Mouse (Mus musculus): ENCODE measurements at regions not wholly inside any gene's neighbourhood (a gene's known extent, or its start where the extent isn't known, plus 50 kb on each side); places are given as distances from the start of the nearest gene placed in this dataset.

DNA sequence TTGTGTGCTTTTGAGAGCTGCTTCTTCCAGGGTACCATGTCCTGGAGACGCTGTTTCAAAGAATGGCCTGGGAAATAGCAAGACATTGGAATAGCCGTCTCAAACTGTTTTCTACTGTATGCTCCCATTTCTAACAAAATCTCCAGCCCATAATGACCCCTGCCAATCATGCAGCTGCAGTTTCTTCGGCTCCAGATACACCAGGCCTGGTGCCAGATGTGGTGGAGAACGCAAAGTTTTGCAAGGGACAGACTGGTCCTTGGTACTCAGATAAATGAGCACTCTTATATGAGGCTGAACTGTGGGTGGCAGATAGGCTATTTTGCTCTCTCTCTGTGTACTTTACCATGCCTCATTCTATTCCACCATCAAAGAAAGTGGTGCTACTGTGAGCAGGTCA is 58.2 kb upstream of the Slc44a1 start:
- no peak for TF ChIP-seq NELFE (IDR thresholded peaks at IDR 0.05; ENCODE audit: low read depth, low read length)
- Histone ChIP-seq H3K79me2 (ENCODE audit: control insufficient read depth, insufficient read depth, low read length, poor library complexity) (no peaks in the 10 kb centered on the region), H3K4me1 (ENCODE audit: control insufficient read depth in 1 of 2, insufficient read depth in 2 of 2, low read length in 2 of 2) (peaks cover 9 to 15% of the 10 kb centered on the region in 2 experiments), H3K9me3 (replicated peaks; ENCODE audit: insufficient read depth, low read length) (no peaks in the 10 kb centered on the region), H3K27ac (ENCODE audit: control insufficient read depth, low read depth, low read length) (no peak overlapping the region), H3K9ac (ENCODE audit: control insufficient read depth, low read depth, low read length, poor library complexity, severe bottlenecking) (no peak overlapping the region), H3K27me3 (ENCODE audit: control insufficient read depth in 1 of 2, insufficient read depth in 2 of 2, low read length in 2 of 2) (no peaks in the 10 kb centered on the region), H3K4me3 (ENCODE audit: control insufficient read depth in 1 of 2, insufficient read depth in 1 of 2, low read depth in 2 of 2, low read length in 2 of 2) (no peak overlapping the region), H3K36me3 (ENCODE audit: control insufficient read depth in 1 of 2, insufficient read depth in 2 of 2, low read length in 2 of 2) (peaks cover 0 to 14% of the 10 kb centered on the region in 2 experiments; a peak in 2 of 4 replicates)
- DNase-seq (ENCODE audit: low read depth, low spot score): no peak

DNA sequence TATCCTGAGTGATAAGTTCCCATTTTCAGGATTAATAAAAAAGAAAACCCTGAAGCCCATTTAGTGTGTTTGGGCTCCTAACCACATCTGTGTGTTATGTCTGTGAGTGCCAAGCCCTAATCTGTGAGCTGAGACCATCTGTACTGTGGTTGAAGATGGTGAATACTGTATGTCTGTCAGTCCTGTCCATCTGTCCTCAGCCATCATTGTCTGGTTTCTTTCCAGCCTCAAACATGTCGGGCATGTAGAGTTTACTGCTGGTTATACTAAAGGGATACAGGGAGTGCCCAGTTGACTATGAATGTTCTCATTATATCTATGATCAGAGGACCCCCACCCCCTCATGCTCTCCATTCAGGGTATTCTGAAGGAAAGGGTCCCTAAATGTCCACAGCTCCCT is 60.4 kb upstream of the Slc44a1 start:
- no peak overlapping the region for H3K4me3 ChIP-seq (ENCODE audit: control insufficient read depth in 1 of 2, insufficient read depth in 1 of 2, low read depth in 2 of 2, low read length in 2 of 2)
- no peaks in the 10 kb centered on the region for H3K27me3 ChIP-seq (ENCODE audit: control insufficient read depth in 1 of 2, insufficient read depth in 2 of 2, low read length in 2 of 2)
- no peak overlapping the region for H3K9ac ChIP-seq (ENCODE audit: control insufficient read depth, low read depth, low read length, poor library complexity, severe bottlenecking)
- DNase-seq (ENCODE audit: low read depth, low spot score): no peak
- H3K4me1 ChIP-seq (ENCODE audit: control insufficient read depth in 1 of 2, insufficient read depth in 2 of 2, low read length in 2 of 2): peaks cover 0 to 2% of the 10 kb centered on the region in 2 experiments; a peak in 3 of 4 replicates
- H3K9me3 ChIP-seq (replicated peaks; ENCODE audit: insufficient read depth, low read length): no peaks in the 10 kb centered on the region
- no peak overlapping the region for H3K27ac ChIP-seq (ENCODE audit: control insufficient read depth, low read depth, low read length)
- peaks cover 0 to 1% of the 10 kb centered on the region in 2 experiments; a peak in 1 of 4 replicates for H3K36me3 ChIP-seq (ENCODE audit: control insufficient read depth in 1 of 2, insufficient read depth in 2 of 2, low read length in 2 of 2)
- TF ChIP-seq MXI1 (IDR thresholded peaks at IDR 0.05; ENCODE audit: low read depth, low read length) (no peak), POLR2A (IDR thresholded peaks at IDR 0.05; ENCODE audit: control insufficient read depth in 1 of 2, insufficient read depth in 1 of 2, low read depth in 1 of 2, low read length in 2 of 2, poor library complexity in 1 of 2) (no peak), EP300 (IDR thresholded peaks at IDR 0.05; ENCODE audit: low read depth in 1 of 2, low read length in 2 of 2) (no peak), E2F4 (IDR thresholded peaks at IDR 0.05; ENCODE audit: borderline replicate concordance, low read depth, low read length) (no peak), GATA1 (IDR thresholded peaks at IDR 0.05; ENCODE audit: low read depth, low read length) (no peak), ETS1 (IDR thresholded peaks at IDR 0.05; ENCODE audit: low read depth, low read length) (no peak), MAZ (IDR thresholded peaks at IDR 0.05; ENCODE audit: low read depth, low read length) (no peak), CTCF (IDR thresholded peaks at IDR 0.05 in 2 of 3, conservative IDR thresholded peaks at IDR 0.05 in 1 of 3; ENCODE audit: control insufficient read depth in 1 of 3, insufficient read depth in 1 of 3, low read depth in 2 of 3, low read length in 3 of 3, poor library complexity in 1 of 3, severe bottlenecking in 1 of 3) (no peak), ZMIZ1 (IDR thresholded peaks at IDR 0.05; ENCODE audit: low read depth, low read length) (no peak), NRF1 (IDR thresholded peaks at IDR 0.05; ENCODE audit: insufficient read depth, low read depth, low read length, poor library complexity, severe bottlenecking) (no peak), TAL1 (IDR thresholded peaks at IDR 0.05; ENCODE audit: low read length) (no peak), HCFC1 (IDR thresholded peaks at IDR 0.05; ENCODE audit: low read depth, low read length) (no peak), MEF2A (IDR thresholded peaks at IDR 0.05; ENCODE audit: extremely low read depth, insufficient replicate concordance, low read depth, low read length, poor library complexity, severe bottlenecking) (no peak), ELF1 (IDR thresholded peaks at IDR 0.05; ENCODE audit: low read depth, low read length) (no peak), POLR2AphosphoS2 (IDR thresholded peaks at IDR 0.05; ENCODE audit: low read length) (no peak), MAFK (IDR thresholded peaks at IDR 0.05; ENCODE audit: borderline replicate concordance, low read depth, low read length) (no peak)
- H3K79me2 ChIP-seq (ENCODE audit: control insufficient read depth, insufficient read depth, low read length, poor library complexity): no peaks in the 10 kb centered on the region
